8 mouse cellular contexts compared by ENCODE assay signal in genomic region chr17:34591029-34591993, GRCm38 (mm10). TPM values are rescaled to one million over a fixed set of nuclear protein-coding genes. Genes with fewer than 3 reads are reported as not detected.
DNase-seq lines count a peak whose midpoint lies in the region; ATAC-seq and TF ChIP-seq lines count a peak whose summit lies in the region.

Gene Pbx2 (plus strand): TSS chr17:34591266.

- no peak; the same call in 1 of the 2 replicates for TF ChIP-seq POLR2A in CH12.LX (IDR thresholded peaks at IDR 0.05; ENCODE audit: low read depth, low read length)

- no peak for ATAC-seq in stomach, postnatal 0 days (ENCODE audit: low FRiP score, low TSS enrichment)
- ATAC-seq in frontal cortex, adult (ENCODE audit: low TSS enrichment), result no peak

- H3K27me3 ChIP-seq in CH12.LX (replicated peaks), result no peaks in the 10 kb centered on the region
- no peaks in the 10 kb centered on the region for H3K27me3 ChIP-seq in forebrain, embryonic 10.5 days (ENCODE audit: poor library complexity, severe bottlenecking)
- H3K27me3 ChIP-seq in stomach, postnatal 0 days (ENCODE audit: control insufficient read depth, insufficient read depth, low read length), result no peaks in the 10 kb centered on the region

- H3K79me2 ChIP-seq in CH12.LX (replicated peaks; ENCODE audit: control insufficient read depth, extremely low read depth, insufficient read depth, poor library complexity, severe bottlenecking), result no peaks in the 10 kb centered on the region; the same call in 1 of the 2 replicates

- intact Hi-C loops in heart, postnatal 10 days (cut with DNase I), result no loop called here

- peak within 1 kb of the TSS; percentile 73 for H3K4me2 ChIP-seq in CH12.LX (ENCODE audit: insufficient read depth, low read depth, poor library complexity, severe bottlenecking)
- peak within 1 kb of the TSS; percentile 89 for H3K4me2 ChIP-seq in stomach, postnatal 0 days (replicated peaks; ENCODE audit: low read depth)

- TF ChIP-seq CTCF in CH12.LX (conservative IDR thresholded peaks at IDR 0.05 in 1 of 2, IDR thresholded peaks at IDR 0.05 in 1 of 2; ENCODE audit: low read depth in 2 of 2, low read length in 2 of 2), result no peak
- TF ChIP-seq CTCF in stomach, postnatal 0 days (IDR thresholded peaks at IDR 0.05; ENCODE audit: low read depth), result no peak

- H3K9me3 ChIP-seq in CH12.LX (replicated peaks; ENCODE audit: low read length), result no peaks in the 10 kb centered on the region
- no peaks in the 10 kb centered on the region for H3K9me3 ChIP-seq in forebrain, embryonic 10.5 days
- no peaks in the 10 kb centered on the region for H3K9me3 ChIP-seq in stomach, postnatal 0 days (ENCODE audit: control insufficient read depth, low read length)

- H3K27ac ChIP-seq in CH12.LX (ENCODE audit: insufficient read depth, low read depth), result peak within 1 kb of the TSS; percentile 85
- peak within 1 kb of the TSS; percentile 100 for H3K27ac ChIP-seq in forebrain, embryonic 10.5 days
- peak within 1 kb of the TSS; percentile 97 for H3K27ac ChIP-seq in stomach, postnatal 0 days (replicated peaks)

- peak within 1 kb of the TSS; percentile 95 for H3K9ac ChIP-seq in CH12.LX (ENCODE audit: insufficient read depth, low read depth)
- H3K9ac ChIP-seq in stomach, postnatal 0 days (ENCODE audit: low read length), result peak within 1 kb of the TSS; percentile 95

- peaks cover 16 to 31% of the 10 kb centered on the region in 2 experiments for H3K36me3 ChIP-seq in CH12.LX (replicated peaks in 1 of 2; ENCODE audit: control insufficient read depth in 1 of 2, insufficient read depth in 1 of 2, low read length in 1 of 2)
- peaks cover 27% of the 10 kb centered on the region for H3K36me3 ChIP-seq in forebrain, embryonic 10.5 days (replicated peaks)
- peaks cover 8% of the 10 kb centered on the region for H3K36me3 ChIP-seq in stomach, postnatal 0 days (ENCODE audit: control insufficient read depth, insufficient read depth, low read length)

- H3K4me1 ChIP-seq in CH12.LX (ENCODE audit: control insufficient read depth in 1 of 2, insufficient read depth in 2 of 2), result peaks cover 8 to 48% of the 10 kb centered on the region in 2 experiments; a peak in 2 of 4 replicates
- peaks cover 100% of the 10 kb centered on the region for H3K4me1 ChIP-seq in forebrain, embryonic 10.5 days
- peaks cover 9% of the 10 kb centered on the region for H3K4me1 ChIP-seq in stomach, postnatal 0 days (replicated peaks; ENCODE audit: control insufficient read depth, insufficient read depth)

- 2% methylated on average over 21 of the region's 21 CpGs for WGBS in forebrain, embryonic 10.5 days
- 8% methylated on average over 21 of the region's 21 CpGs for WGBS in stomach, postnatal 0 days

- TF ChIP-seq EP300 in CH12.LX (IDR thresholded peaks at IDR 0.05; ENCODE audit: low read length), result no peak
- TF ChIP-seq EP300 in stomach, postnatal 0 days (optimal IDR thresholded peaks at IDR 0.05), result no peak

- dilution Hi-C loops in CH12.LX (cut with MboI; ENCODE audit: extremely low pct_ligation_motif_present, extremely low pct_unique_long_range_greater_than_20kb, low sequenced_read_pairs), result no loop called here

- DNase-seq in CH12.LX (ENCODE audit: extremely low read depth) (peak; percentile 50), R1 (ENCODE audit: low read depth, low spot score) (peak; percentile 41)
- peak; percentile 43 for DNase-seq in forebrain, embryonic 10.5 days (ENCODE audit: extremely low spot score, low spot score)
- peak in 1 of 2 experiments; percentile 53 for DNase-seq in heart, postnatal 10 days
- DNase-seq in layer of hippocampus, postnatal 10 days (ENCODE audit: low spot score in 2 of 2), result no peak
- peak; percentile 52 to 59 for DNase-seq in lung, postnatal 4 days
- peak; percentile 41 for DNase-seq in stomach, postnatal 0 days (ENCODE audit: low spot score)

- in situ Hi-C loops in CH12.LX (cut with MboI; ENCODE audit: low pct_ligation_motif_present, low pct_unique_long_range_greater_than_20kb, low sequenced_read_pairs), result no loop called here

- peak within 1 kb of the TSS; percentile 63 to 88 (median 82) for H3K4me3 ChIP-seq in CH12.LX (replicated peaks in 1 of 3; ENCODE audit: low read depth in 2 of 3, low read length in 2 of 3, poor library complexity in 1 of 3)
- peak within 1 kb of the TSS; percentile 94 for H3K4me3 ChIP-seq in forebrain, embryonic 10.5 days
- peak within 1 kb of the TSS; percentile 85 for H3K4me3 ChIP-seq in stomach, postnatal 0 days (ENCODE audit: low read depth, low read length)

- no peak for TF ChIP-seq RAD21 in CH12.LX (IDR thresholded peaks at IDR 0.05; ENCODE audit: low read depth, low read length)

TF ChIP-seq in CH12.LX, 34 proteins besides CTCF, POLR2A, EP300 and RAD21:
- TF ChIP-seq TCF12 (IDR thresholded peaks at IDR 0.05; ENCODE audit: low read depth, low read length) (no peak), IRF4 (IDR thresholded peaks at IDR 0.05; ENCODE audit: low read depth, low read length) (no peak), POLR2AphosphoS2 (IDR thresholded peaks at IDR 0.05; ENCODE audit: low read depth, low read length) (no peak), SIN3A (IDR thresholded peaks at IDR 0.05; ENCODE audit: low read length) (0 out of 2 replicates have a peak, but pooled peaks have one; percentile 42), USF1 (IDR thresholded peaks at IDR 0.05; ENCODE audit: low read depth, low read length) (no peak), MYC (IDR thresholded peaks at IDR 0.05; ENCODE audit: low read depth, low read length) (no peak), MAZ (IDR thresholded peaks at IDR 0.05; ENCODE audit: low read depth, low read length) (0 out of 2 replicates have a peak, but pooled peaks have one; percentile 44), ZMIZ1 (IDR thresholded peaks at IDR 0.05; ENCODE audit: low read depth, low read length) (0 out of 2 replicates have a peak, but pooled peaks have one; percentile 4), SMC3 (IDR thresholded peaks at IDR 0.05; ENCODE audit: low read depth, low read length) (no peak), GABPA (IDR thresholded peaks at IDR 0.05; ENCODE audit: insufficient replicate concordance, low read depth, low read length) (no peak), KAT2A (IDR thresholded peaks at IDR 0.05; ENCODE audit: insufficient replicate concordance, low read length) (no peak), NELFE (IDR thresholded peaks at IDR 0.05; ENCODE audit: low read depth, low read length) (no peak), ZNF384 (IDR thresholded peaks at IDR 0.05; ENCODE audit: low read depth, low read length) (no peak; the same call in 1 of the 2 replicates), CHD2 (IDR thresholded peaks at IDR 0.05; ENCODE audit: low read length) (0 out of 2 replicates have a peak, but pooled peaks have one; percentile 17), JUND (conservative IDR thresholded peaks at IDR 0.05; ENCODE audit: low read depth, low read length) (no peak), MXI1 (IDR thresholded peaks at IDR 0.05; ENCODE audit: low read depth, low read length) (no peak), RCOR1 (conservative IDR thresholded peaks at IDR 0.05; ENCODE audit: low read depth, low read length) (no peak), ELF1 (IDR thresholded peaks at IDR 0.05; ENCODE audit: low read depth, low read length) (no peak), E2F4 (IDR thresholded peaks at IDR 0.05; ENCODE audit: insufficient replicate concordance, low read depth, low read length) (no peak), HCFC1 (IDR thresholded peaks at IDR 0.05; ENCODE audit: low read depth, low read length) (no peak), PAX5 (IDR thresholded peaks at IDR 0.05; ENCODE audit: low read length) (no peak), MAX (IDR thresholded peaks at IDR 0.05; ENCODE audit: low read length) (no peak), CHD1 (IDR thresholded peaks at IDR 0.05; ENCODE audit: low read depth, low read length) (no peak), TBP (conservative IDR thresholded peaks at IDR 0.05; ENCODE audit: low read depth, low read length) (no peak), USF2 (conservative IDR thresholded peaks at IDR 0.05; ENCODE audit: low read depth, low read length) (no peak), ZC3H11A (IDR thresholded peaks at IDR 0.05; ENCODE audit: low read depth, low read length) (no peak), UBTF (IDR thresholded peaks at IDR 0.05; ENCODE audit: low read depth, low read length) (no peak)

RNA-seq across cellular contexts. Expression of gene Pbx2, which starts in this region (rescaled TPM):
- total RNA-seq in CH12.LX (2012; rRNA removed) (34.8 and 41.0 TPM in 2 replicates), CH12.LX (2014; rRNA removed) (30.0 and 31.9 TPM in 2 replicates)
- polyA plus RNA-seq in CH12.LX (2012; ENCODE audit: insufficient read length, low read depth), result 41.7 and 50.5 TPM in 2 replicates
- 15.6 and 15.7 TPM in 2 replicates for polyA plus RNA-seq in forebrain, embryonic 10.5 days (2016; fragmentation: Nextera tagmentation; extraction: Ambion mirVana)
- 10 to 100 TPM; 26.1 to 30.4 TPM for total RNA-seq in heart, postnatal 10 days (2021)
- total RNA-seq in layer of hippocampus, postnatal 10 days (2021), result 10 to 100 TPM; 36.0 to 40.1 TPM
- 4.3 and 4.6 TPM in 2 replicates for polyA plus RNA-seq in stomach, postnatal 0 days (2015; fragmentation: Nextera tagmentation; extraction: Ambion mirVana)

Comparison
In these comparisons a context has a peak if more than half of its experiments do, and no peak if none do; other contexts are left out.
1. DNase-seq: peak in CH12.LX (single experiment), R1 (single experiment), forebrain, embryonic 10.5 days (single experiment), lung, postnatal 4 days (2 of 2) and stomach, postnatal 0 days (single experiment); none in layer of hippocampus, postnatal 10 days (0 of 2).
2. Peak in every context shown above with its lines, with median percentiles within 50 percentile points of each other: H3K27ac ChIP-seq and H3K4me3 ChIP-seq.